In the genomic region with DNA sequence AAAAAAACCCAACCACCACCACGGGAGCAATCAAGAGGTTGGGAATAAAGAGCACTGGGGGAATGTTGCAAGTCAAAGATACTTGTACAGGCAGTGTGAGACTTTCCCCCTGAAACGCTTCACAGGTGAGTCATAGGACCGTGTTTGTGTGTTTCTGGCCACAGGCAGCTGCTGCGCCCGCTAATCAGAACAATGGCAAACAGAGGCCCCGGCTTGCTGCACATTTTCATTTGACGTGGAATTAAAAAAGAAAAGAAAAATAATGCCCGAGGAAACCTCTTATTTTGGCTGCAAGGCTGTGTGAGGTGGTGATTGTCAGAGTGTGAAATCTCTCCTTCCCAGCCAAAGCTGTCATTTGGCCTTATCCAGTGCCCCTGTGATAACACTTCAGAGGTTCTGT, we compare ENCODE assay signal across 9 mouse cellular contexts. TPM values are rescaled to one million over a fixed set of nuclear protein-coding genes. Genes with fewer than 3 reads are reported as not detected.
DNase-seq lines count a peak whose midpoint lies in the region; ATAC-seq lines count a peak whose summit lies in the region.
"Had no signal": no experiment of that assay in that cellular context is flagged by ENCODE, and none has a peak within 500 bp of the region (broad histone marks: within the 10 kb centered on the region; RNA-seq: fewer than 3 reads in every experiment).

No protein-coding gene starts in this region.

- no peak for ATAC-seq in heart, embryonic 12.5 days (ENCODE audit: insufficient number of reproducible peaks, low FRiP score)
- ATAC-seq in forebrain, embryonic 14.5 days, result no peak
- ATAC-seq in midbrain, embryonic 12.5 days (ENCODE audit: low FRiP score, low read depth), result no peak

- H3K9me3 ChIP-seq in heart, embryonic 12.5 days (replicated peaks), result no peaks in the 10 kb centered on the region
- no peaks in the 10 kb centered on the region for H3K9me3 ChIP-seq in forebrain, embryonic 14.5 days (replicated peaks; ENCODE audit: control insufficient read depth, low read length)
- no peaks in the 10 kb centered on the region for H3K9me3 ChIP-seq in midbrain, embryonic 12.5 days

- no peak for DNase-seq in heart, postnatal 25 days (ENCODE audit: low spot score)
- peak; percentile 81 for DNase-seq in Muller cell, postnatal 12 days (ENCODE audit: inconsistent ontology term)
- DNase-seq in forebrain, embryonic 14.5 days (ENCODE audit: low spot score), result no peak
- no peak for DNase-seq in adipocyte (ENCODE audit: low spot score)
- no peak for DNase-seq in embryo, embryonic 9.5 days (ENCODE audit: extremely low spot score)
- DNase-seq in frontal cortex, adult 2 months (ENCODE audit: extremely low spot score in 1 of 2, low spot score in 1 of 2), result no peak
- DNase-seq: thymus, adult 2 months had no signal

- 33% methylated on average over 8 of the region's 8 CpGs for WGBS in heart, embryonic 12.5 days
- WGBS in forebrain, embryonic 14.5 days, result 27% methylated on average over 8 of the region's 8 CpGs
- 39% methylated on average over 8 of the region's 8 CpGs for WGBS in midbrain, embryonic 12.5 days

- no peak overlapping the region for H3K4me3 ChIP-seq in heart, embryonic 12.5 days
- peak overlapping the region; percentile 79; the same call in 1 of the 2 replicates for H3K4me3 ChIP-seq in forebrain, embryonic 14.5 days (ENCODE audit: low read depth, low read length)
- H3K4me3 ChIP-seq in midbrain, embryonic 12.5 days, result peak overlapping the region; percentile 28; the same call in 1 of the 2 replicates

- no peak overlapping the region for H3K9ac ChIP-seq in heart, embryonic 12.5 days
- peak overlapping the region; percentile 81; the same call in 1 of the 2 replicates for H3K9ac ChIP-seq in forebrain, embryonic 14.5 days (ENCODE audit: low read length)
- H3K9ac ChIP-seq in midbrain, embryonic 12.5 days (replicated peaks), result peak overlapping the region; percentile 98; the same call in 1 of the 2 replicates

- peak overlapping the region; percentile 100; the same call in 1 of the 2 replicates for H3K4me2 ChIP-seq in heart, embryonic 12.5 days
- H3K4me2 ChIP-seq in forebrain, embryonic 14.5 days (ENCODE audit: low read length), result peak overlapping the region; percentile 92
- H3K4me2 ChIP-seq in midbrain, embryonic 12.5 days (replicated peaks), result peak overlapping the region; percentile 95

- H3K4me1 ChIP-seq in heart, embryonic 12.5 days (replicated peaks), result peaks cover 28% of the 10 kb centered on the region
- peaks cover 13% of the 10 kb centered on the region for H3K4me1 ChIP-seq in forebrain, embryonic 14.5 days (ENCODE audit: control insufficient read depth, insufficient read depth, low read length)
- peaks cover 32% of the 10 kb centered on the region for H3K4me1 ChIP-seq in midbrain, embryonic 12.5 days

- no peaks in the 10 kb centered on the region for H3K36me3 ChIP-seq in heart, embryonic 12.5 days
- H3K36me3 ChIP-seq in forebrain, embryonic 14.5 days (ENCODE audit: control insufficient read depth, insufficient read depth, low read length), result peaks cover 19% of the 10 kb centered on the region
- H3K36me3 ChIP-seq in midbrain, embryonic 12.5 days, result peaks cover 30% of the 10 kb centered on the region

- H3K27me3 ChIP-seq in heart, embryonic 12.5 days (replicated peaks), result peaks cover 75% of the 10 kb centered on the region
- 0 out of 2 replicates have a peak, but pooled peaks cover 2% of the 10 kb centered on the region for H3K27me3 ChIP-seq in forebrain, embryonic 14.5 days (replicated peaks; ENCODE audit: control insufficient read depth, insufficient read depth, low read length)
- peaks cover 14% of the 10 kb centered on the region for H3K27me3 ChIP-seq in midbrain, embryonic 12.5 days

- H3K27ac ChIP-seq in heart, embryonic 12.5 days (ENCODE audit: poor library complexity, severe bottlenecking), result no peak overlapping the region
- H3K27ac ChIP-seq in forebrain, embryonic 14.5 days (ENCODE audit: low read depth, low read length), result no peak overlapping the region
- H3K27ac ChIP-seq in midbrain, embryonic 12.5 days (replicated peaks), result no peak overlapping the region

- intact Hi-C loops in heart, postnatal 25 days (cut with DNase I), result no loop called here

RNA-seq across cellular contexts. Expression of a gene that starts 2.4 kb away (rescaled TPM):
- polyA plus RNA-seq in heart, embryonic 12.5 days (2016; fragmentation: Nextera tagmentation; extraction: Ambion mirVana), result 0.48 and 1.3 TPM in 2 replicates
- total RNA-seq in heart, postnatal 25 days (2021), result 10 to 100 TPM; 12.2 to 14.1 TPM
- 0.78 and 0.97 TPM in 2 replicates for polyA plus RNA-seq in forebrain, embryonic 14.5 days (2014; fragmentation: Nextera tagmentation; extraction: Ambion mirVana)
- 3.3 and 5.2 TPM in 2 replicates for polyA plus RNA-seq in midbrain, embryonic 12.5 days (2016; fragmentation: Nextera tagmentation; extraction: Ambion mirVana)
- 10.7 and 10.8 TPM in 2 replicates for polyA plus RNA-seq in frontal cortex, adult 2 months (2012; rRNA removed)

RNA-seq across cellular contexts. Expression of a gene that starts 53.4 kb away (rescaled TPM):
- 84.8 and 85.4 TPM in 2 replicates for polyA plus RNA-seq in heart, embryonic 12.5 days (2016; fragmentation: Nextera tagmentation; extraction: Ambion mirVana)
- total RNA-seq in heart, postnatal 25 days (2021), result 10 to 100 TPM; 10.8 to 12.5 TPM
- polyA plus RNA-seq in forebrain, embryonic 14.5 days (2014; fragmentation: Nextera tagmentation; extraction: Ambion mirVana), result 103 and 123 TPM in 2 replicates
- polyA plus RNA-seq in midbrain, embryonic 12.5 days (2016; fragmentation: Nextera tagmentation; extraction: Ambion mirVana), result 126 and 129 TPM in 2 replicates
- 49.8 and 56.4 TPM in 2 replicates for polyA plus RNA-seq in frontal cortex, adult 2 months (2012; rRNA removed)
